ENCODE assay signal across 8 mouse cellular contexts in genomic region chr11:115975083-115975420, GRCm38 (mm10). TPM values are rescaled to one million over a fixed set of nuclear protein-coding genes. Genes with fewer than 3 reads are reported as not detected.
DNase-seq lines count a peak whose midpoint lies in the region; ATAC-seq and TF ChIP-seq lines count a peak whose summit lies in the region.
"Had no signal": no experiment of that assay in that cellular context is flagged by ENCODE, and none has a peak within 500 bp of the region (broad histone marks: within the 10 kb centered on the region; RNA-seq: fewer than 3 reads in every experiment).

No protein-coding gene starts in this region.

- no peaks in the 10 kb centered on the region for H3K9me3 ChIP-seq in lung, embryonic 15.5 days
- no peaks in the 10 kb centered on the region for H3K9me3 ChIP-seq in forebrain, embryonic 14.5 days (replicated peaks; ENCODE audit: control insufficient read depth, low read length)
- no peaks in the 10 kb centered on the region for H3K9me3 ChIP-seq in limb, embryonic 13.5 days

- H3K4me3 ChIP-seq in lung, embryonic 15.5 days = peak overlapping the region; percentile 45
- H3K4me3 ChIP-seq in forebrain, embryonic 14.5 days (ENCODE audit: low read depth, low read length) = peak overlapping the region; percentile 35
- peak overlapping the region; percentile 48 for H3K4me3 ChIP-seq in limb, embryonic 13.5 days
- peak overlapping the region; percentile 79 for H3K4me3 ChIP-seq in small intestine, adult 2 months (ENCODE audit: low read depth, low read length)

- H3K27ac ChIP-seq in lung, embryonic 15.5 days = 0 out of 2 replicates have a peak overlapping the region, but pooled peaks have one; percentile 39
- no peak overlapping the region for H3K27ac ChIP-seq in forebrain, embryonic 14.5 days (ENCODE audit: low read depth, low read length)
- no peak overlapping the region for H3K27ac ChIP-seq in limb, embryonic 13.5 days
- H3K27ac ChIP-seq in small intestine, adult 2 months (ENCODE audit: insufficient read depth, low read depth, low read length) = peak overlapping the region; percentile 92

- TF ChIP-seq POLR2A in small intestine, adult 2 months (IDR thresholded peaks at IDR 0.05; ENCODE audit: low read depth, low read length) = 0 out of 2 replicates have a peak, but pooled peaks have one; percentile 1

- peaks cover 12% of the 10 kb centered on the region for H3K4me1 ChIP-seq in lung, embryonic 15.5 days
- H3K4me1 ChIP-seq in forebrain, embryonic 14.5 days (ENCODE audit: control insufficient read depth, insufficient read depth, low read length) = no peaks in the 10 kb centered on the region
- peaks cover 12% of the 10 kb centered on the region for H3K4me1 ChIP-seq in limb, embryonic 13.5 days
- peaks cover 19% of the 10 kb centered on the region for H3K4me1 ChIP-seq in small intestine, adult 2 months (ENCODE audit: control insufficient read depth, insufficient read depth, insufficient read length, low read length)

- no peaks in the 10 kb centered on the region for H3K36me3 ChIP-seq in lung, embryonic 15.5 days
- no peaks in the 10 kb centered on the region for H3K36me3 ChIP-seq in forebrain, embryonic 14.5 days (ENCODE audit: control insufficient read depth, insufficient read depth, low read length)
- no peaks in the 10 kb centered on the region for H3K36me3 ChIP-seq in limb, embryonic 13.5 days
- peaks cover 20% of the 10 kb centered on the region for H3K36me3 ChIP-seq in small intestine, adult 2 months (ENCODE audit: control insufficient read depth, insufficient read depth, low read length)

- ATAC-seq in lung, embryonic 15.5 days (ENCODE audit: borderline replicate concordance, extremely low read depth, low FRiP score, low TSS enrichment) = no peak
- no peak for ATAC-seq in forebrain, embryonic 14.5 days
- no peak for ATAC-seq in limb, embryonic 13.5 days (ENCODE audit: low FRiP score, low read depth)

- WGBS in lung, embryonic 15.5 days = 2% methylated on average over 18 of the region's 18 CpGs
- 2% methylated on average over 18 of the region's 18 CpGs for WGBS in forebrain, embryonic 14.5 days
- WGBS in limb, embryonic 13.5 days = 3% methylated on average over 18 of the region's 18 CpGs
- 3% methylated on average over 18 of the region's 18 CpGs for WGBS in small intestine, adult 2 months

- TF ChIP-seq CTCF in small intestine, adult 2 months (IDR thresholded peaks at IDR 0.05; ENCODE audit: extremely low read depth, insufficient read length, insufficient replicate concordance, low read depth, low read length) = no peak

- DNase-seq in lung, postnatal 36 days = no peak
- peak; percentile 46 for DNase-seq in forebrain, embryonic 14.5 days (ENCODE audit: low spot score)
- DNase-seq in layer of hippocampus, adult 9-11 months = no peak
- no peak for DNase-seq in layer of hippocampus, postnatal 36 days

- peak overlapping the region; percentile 79 for H3K4me2 ChIP-seq in lung, embryonic 15.5 days
- H3K4me2 ChIP-seq in forebrain, embryonic 14.5 days (ENCODE audit: low read length) = peak overlapping the region; percentile 61
- H3K4me2 ChIP-seq in limb, embryonic 13.5 days (replicated peaks) = peak overlapping the region; percentile 72

- H3K27me3 ChIP-seq in lung, embryonic 15.5 days = peaks cover 80% of the 10 kb centered on the region
- peaks cover 24% of the 10 kb centered on the region for H3K27me3 ChIP-seq in forebrain, embryonic 14.5 days (replicated peaks; ENCODE audit: control insufficient read depth, insufficient read depth, low read length)
- H3K27me3 ChIP-seq in limb, embryonic 13.5 days = peaks cover 61% of the 10 kb centered on the region
- H3K27me3 ChIP-seq in small intestine, adult 2 months (ENCODE audit: control insufficient read depth, insufficient read depth, low read length) = no peaks in the 10 kb centered on the region

- peak overlapping the region; percentile 29 for H3K9ac ChIP-seq in lung, embryonic 15.5 days
- H3K9ac ChIP-seq in forebrain, embryonic 14.5 days (ENCODE audit: low read length) = peak overlapping the region; percentile 57
- peak overlapping the region; percentile 59 for H3K9ac ChIP-seq in limb, embryonic 13.5 days

RNA-seq across cellular contexts. Expression of gene Itgb4, which starts 0.5 kb away (rescaled TPM):
- 2.6 and 3.4 TPM in 2 replicates for polyA plus RNA-seq in lung, embryonic 15.5 days (2015; fragmentation: Nextera tagmentation; extraction: Ambion mirVana)
- polyA plus RNA-seq in forebrain, embryonic 14.5 days (2014; fragmentation: Nextera tagmentation; extraction: Ambion mirVana) = 0.48 and 0.62 TPM in 2 replicates
- polyA plus RNA-seq in limb, embryonic 13.5 days (2015; fragmentation: Nextera tagmentation; extraction: Ambion mirVana) = 5.2 and 6.3 TPM in 2 replicates
- 53.2 and 133 TPM in 2 replicates for polyA plus RNA-seq in small intestine, adult 2 months (2012; rRNA removed)
- total RNA-seq in layer of hippocampus, postnatal 36 days (2021) = 1 to 10 TPM; 8.2 to 9.7 TPM
- polyA plus RNA-seq: activated CD4-positive, CD25-positive, alpha-beta regulatory T cell, adult 4 months had no signal

RNA-seq across cellular contexts. Expression of gene Galk1, which starts 37.5 kb away (rescaled TPM):
- 215 and 229 TPM in 2 replicates for polyA plus RNA-seq in lung, embryonic 15.5 days (2015; fragmentation: Nextera tagmentation; extraction: Ambion mirVana)
- 53.9 and 59.5 TPM in 2 replicates for polyA plus RNA-seq in forebrain, embryonic 14.5 days (2014; fragmentation: Nextera tagmentation; extraction: Ambion mirVana)
- polyA plus RNA-seq in limb, embryonic 13.5 days (2015; fragmentation: Nextera tagmentation; extraction: Ambion mirVana) = 207 and 211 TPM in 2 replicates
- 39.5 and 53.3 TPM in 2 replicates for polyA plus RNA-seq in small intestine, adult 2 months (2012; rRNA removed)
- total RNA-seq in layer of hippocampus, postnatal 36 days (2021) = 10 to 100 TPM; 13.4 to 14.2 TPM

RNA-seq across cellular contexts. Expression of gene Recql5, which starts 41.8 kb away (rescaled TPM):
- polyA plus RNA-seq in lung, embryonic 15.5 days (2015; fragmentation: Nextera tagmentation; extraction: Ambion mirVana) = 20.5 and 22.3 TPM in 2 replicates
- 16.5 and 20.4 TPM in 2 replicates for polyA plus RNA-seq in forebrain, embryonic 14.5 days (2014; fragmentation: Nextera tagmentation; extraction: Ambion mirVana)
- 22.3 and 23.7 TPM in 2 replicates for polyA plus RNA-seq in limb, embryonic 13.5 days (2015; fragmentation: Nextera tagmentation; extraction: Ambion mirVana)
- polyA plus RNA-seq in small intestine, adult 2 months (2012; rRNA removed) = 5.8 and 9.2 TPM in 2 replicates
- 10 to 100 TPM; 30.4 to 35.1 TPM for total RNA-seq in layer of hippocampus, postnatal 36 days (2021)

RNA-seq across cellular contexts. Expression of gene Sap30bp, which starts 42.0 kb away (rescaled TPM):
- polyA plus RNA-seq in lung, embryonic 15.5 days (2015; fragmentation: Nextera tagmentation; extraction: Ambion mirVana) = 29.8 and 35.5 TPM in 2 replicates
- 55.8 and 56.5 TPM in 2 replicates for polyA plus RNA-seq in forebrain, embryonic 14.5 days (2014; fragmentation: Nextera tagmentation; extraction: Ambion mirVana)
- 44.2 and 52.1 TPM in 2 replicates for polyA plus RNA-seq in limb, embryonic 13.5 days (2015; fragmentation: Nextera tagmentation; extraction: Ambion mirVana)
- polyA plus RNA-seq in small intestine, adult 2 months (2012; rRNA removed) = 15.2 and 27.1 TPM in 2 replicates
- 10 to 100 TPM; 52.2 to 58.2 TPM for total RNA-seq in layer of hippocampus, postnatal 36 days (2021)

RNA-seq across cellular contexts. Expression of gene H3f3b, which starts 52.7 kb away (rescaled TPM):
- 1,879 and 1,955 TPM in 2 replicates for polyA plus RNA-seq in lung, embryonic 15.5 days (2015; fragmentation: Nextera tagmentation; extraction: Ambion mirVana)
- 2,620 and 3,081 TPM in 2 replicates for polyA plus RNA-seq in forebrain, embryonic 14.5 days (2014; fragmentation: Nextera tagmentation; extraction: Ambion mirVana)
- 2,219 and 2,483 TPM in 2 replicates for polyA plus RNA-seq in limb, embryonic 13.5 days (2015; fragmentation: Nextera tagmentation; extraction: Ambion mirVana)
- polyA plus RNA-seq in small intestine, adult 2 months (2012; rRNA removed) = 48.6 and 118 TPM in 2 replicates
- 100 to 1,000 TPM; 263 to 275 TPM for total RNA-seq in layer of hippocampus, postnatal 36 days (2021)

Comparison
In these comparisons a context has a peak if more than half of its experiments do, and no peak if none do; other contexts are left out.
1. H3K27ac ChIP-seq: peak in lung, embryonic 15.5 days (single experiment) and small intestine, adult 2 months (single experiment); none in forebrain, embryonic 14.5 days (single experiment) and limb, embryonic 13.5 days (single experiment).
2. Peak in every context shown above with its lines, with median percentiles within 50 percentile points of each other: H3K4me2 ChIP-seq, H3K4me3 ChIP-seq and H3K9ac ChIP-seq.